Mouse (Mus musculus) intestine, embryonic 16.5 days (tissue): Measurements from ENCODE around the gene Dcaf5. TPM values are rescaled to one million over a fixed set of nuclear protein-coding genes. Genes with fewer than 3 reads are reported as not detected.

Experiments
- ATAC-seq: fragments of 200-750 bp; cut with Nextera tagmentation; 2 replicates; pipeline ENCODE4 v1.8.0; 2017; ENCODE audit warnings: moderate TSS enrichment, moderate library complexity
- H3K27ac ChIP-seq: fragments of 300-500 bp; sonication (generic); 2 replicates; pipeline ENCODE4 v1.5.1; 2014; ENCODE audit warnings: mild to moderate bottlenecking, low read length
- H3K27me3 ChIP-seq: fragments of 300-500 bp; sonication (generic); replicated peaks from 2 replicates; pipeline ENCODE4 v1.6.1; 2014; ENCODE audit warnings: low read length, control low read depth, mixed read lengths; ENCODE audit not compliant: control insufficient read depth, insufficient read depth
- H3K36me3 ChIP-seq: fragments of 300-500 bp; sonication (generic); 2 replicates; pipeline ENCODE4 v1.6.1; 2014; ENCODE audit warnings: low read length, control low read depth; ENCODE audit not compliant: control insufficient read depth, insufficient read depth
- H3K4me1 ChIP-seq: fragments of 300-500 bp; sonication (generic); 2 replicates; pipeline ENCODE4 v1.6.1; 2014; ENCODE audit warnings: low read length, control low read depth, mixed read lengths; ENCODE audit not compliant: control insufficient read depth, insufficient read depth
- H3K4me2 ChIP-seq: fragments of 300-500 bp; sonication (generic); 2 replicates; pipeline ENCODE4 v1.6.1; 2014; ENCODE audit warnings: low read depth, low read length, control low read depth
- H3K4me3 ChIP-seq: fragments of 300-500 bp; sonication (generic); 2 replicates; pipeline ENCODE4 v1.5.1; 2014; ENCODE audit warnings: mild to moderate bottlenecking, low read length
- H3K9ac ChIP-seq: fragments of 300-500 bp; sonication (generic); 2 replicates; pipeline ENCODE4 v1.6.1; 2014; ENCODE audit warnings: low read depth, low read length
- H3K9me3 ChIP-seq: fragments of 300-500 bp; sonication (generic); 2 replicates; pipeline ENCODE4 v1.6.1; 2016; ENCODE audit warnings: low read length, control low read depth; ENCODE audit not compliant: control insufficient read depth
- WGBS: fragments of 180-500 bp; shearing (Covaris S2); extraction: QIAGEN DNeasy Blood & Tissue Kit; methylation state at CpG from one replicate; pipeline ENCODE4 v1.1.7; 2014; 5-methylcytosine and 5-hydroxymethylcytosine counted together
- polyA plus RNA-seq: library from polyadenylated mRNA; unstranded; fragments of >200 nt; fragmentation: Nextera tagmentation; extraction: Ambion mirVana; gene quantifications from 2 replicates; pipeline ENCODE4 v1.2.1, GENCODE M21; 2015

Gene Dcaf5
- polyA plus RNA-seq, 1 experiment from 2014 or later = 7.9 TPM

DNA sequence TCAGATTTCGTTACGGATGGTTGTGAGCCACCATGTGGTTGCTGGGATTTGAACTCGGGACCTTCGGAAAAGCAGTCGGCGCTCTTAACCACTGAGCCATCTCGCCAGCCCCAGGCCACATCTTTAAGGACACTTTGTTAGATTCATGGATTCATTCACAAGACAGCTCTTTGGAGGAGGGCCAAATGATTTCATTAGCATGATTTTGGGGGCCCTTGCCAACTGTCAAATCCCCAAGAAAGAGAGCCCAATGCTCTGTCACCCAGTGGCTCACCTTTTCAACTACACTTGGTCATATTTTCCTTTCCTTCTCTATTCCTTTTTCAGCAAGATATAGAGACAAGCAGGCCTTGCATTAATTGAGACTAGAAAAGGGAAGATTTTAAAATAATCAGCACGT, 63.5 kb downstream of the Dcaf5 start:
- no peak overlapping the region for H3K9ac ChIP-seq
- H3K27me3 ChIP-seq = no peaks in the 10 kb centered on the region
- no peak overlapping the region for H3K4me3 ChIP-seq
- H3K27ac ChIP-seq = no peak overlapping the region
- no peak overlapping the region for H3K4me2 ChIP-seq
- WGBS = 91% methylated on average over 7 of the region's 8 CpGs
- no peak for ATAC-seq
- no peaks in the 10 kb centered on the region for H3K4me1 ChIP-seq
- no peaks in the 10 kb centered on the region for H3K36me3 ChIP-seq
- no peaks in the 10 kb centered on the region for H3K9me3 ChIP-seq

GRCm38 (mm10) chr12:80367227-80367626, 69.2 kb downstream of the Dcaf5 start:
- 87% methylated on average over 4 of the region's 4 CpGs for WGBS
- Histone ChIP-seq H3K27me3 (no peaks in the 10 kb centered on the region), H3K4me2 (no peak overlapping the region), H3K4me3 (no peak overlapping the region), H3K36me3 (peaks cover 3% of the 10 kb centered on the region; the same call in 1 of the 2 replicates), H3K9ac (no peak overlapping the region), H3K4me1 (peaks cover 18% of the 10 kb centered on the region), H3K9me3 (no peaks in the 10 kb centered on the region), H3K27ac (no peak overlapping the region)
- ATAC-seq = no peak

- H3K9ac ChIP-seq = no peak overlapping the region; the same call in 1 of the 2 replicates
- H3K36me3 ChIP-seq = peaks cover 6% of the 10 kb centered on the region; the same call in 1 of the 2 replicates
- H3K27ac ChIP-seq = peak overlapping the region; percentile 80
- H3K4me2 ChIP-seq = no peak overlapping the region; the same call in 1 of the 2 replicates
- H3K9me3 ChIP-seq = no peaks in the 10 kb centered on the region
- H3K4me1 ChIP-seq = peaks cover 18% of the 10 kb centered on the region
- ATAC-seq = peak; percentile 82
- 10% methylated on average over 3 of the region's 3 CpGs for WGBS
- no peak overlapping the region for H3K4me3 ChIP-seq
- no peaks in the 10 kb centered on the region for H3K27me3 ChIP-seq
These were observed 70.4 kb downstream of the Dcaf5 start for GRCm38 (mm10) chr12:80366004-80366480.

DNA sequence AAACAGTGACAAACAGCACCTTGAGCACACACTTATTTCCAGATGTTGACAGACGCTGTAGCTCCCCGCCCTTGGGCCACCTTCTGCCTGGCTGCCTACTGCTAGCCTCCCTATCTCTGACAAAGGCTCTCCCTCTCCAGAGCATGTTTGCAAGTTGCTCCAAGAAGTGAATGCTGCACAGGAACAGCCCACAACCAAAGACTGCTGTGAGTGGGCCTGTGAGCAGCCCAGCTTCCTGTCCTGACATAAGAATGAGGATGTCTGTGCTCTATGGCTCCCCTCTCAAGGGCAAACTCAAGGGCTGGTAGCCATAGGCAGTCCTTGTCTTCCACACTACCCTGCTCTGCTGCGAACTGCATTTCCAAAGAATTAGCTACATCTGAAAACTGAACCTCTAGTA, 71.1 kb downstream of the Dcaf5 start:
- Histone ChIP-seq H3K27me3 (no peaks in the 10 kb centered on the region), H3K9ac (no peak overlapping the region; the same call in 1 of the 2 replicates), H3K36me3 (peaks cover 6% of the 10 kb centered on the region; the same call in 1 of the 2 replicates), H3K9me3 (no peaks in the 10 kb centered on the region), H3K4me1 (peaks cover 18% of the 10 kb centered on the region), H3K4me3 (no peak overlapping the region), H3K4me2 (no peak overlapping the region), H3K27ac (peak overlapping the region; percentile 80)
- 81% methylated on average over 3 of the region's 3 CpGs for WGBS
- no peak for ATAC-seq

- H3K27ac ChIP-seq = no peak overlapping the region
- 84% methylated on average over 1 of the region's 1 CpGs for WGBS
- no peak for ATAC-seq
- H3K4me1 ChIP-seq = peaks cover 17% of the 10 kb centered on the region
- H3K9ac ChIP-seq = no peak overlapping the region
- H3K4me2 ChIP-seq = no peak overlapping the region
- no peaks in the 10 kb centered on the region for H3K27me3 ChIP-seq
- H3K4me3 ChIP-seq = no peak overlapping the region
- no peaks in the 10 kb centered on the region for H3K9me3 ChIP-seq
- H3K36me3 ChIP-seq = peaks cover 6% of the 10 kb centered on the region; the same call in 1 of the 2 replicates
These were observed 74.7 kb downstream of the Dcaf5 start for GRCm38 (mm10) chr12:80361655-80362054.

- no peak overlapping the region for H3K9ac ChIP-seq
- H3K27ac ChIP-seq = peak overlapping the region; percentile 34; the same call in 1 of the 2 replicates
- no peak overlapping the region for H3K4me2 ChIP-seq
- ATAC-seq = no peak
- no peak overlapping the region for H3K4me3 ChIP-seq
- 52% methylated on average over 5 of the region's 5 CpGs for WGBS
- H3K9me3 ChIP-seq = no peaks in the 10 kb centered on the region
- peaks cover 4% of the 10 kb centered on the region for H3K4me1 ChIP-seq
- no peaks in the 10 kb centered on the region for H3K27me3 ChIP-seq
- peaks cover 6% of the 10 kb centered on the region; the same call in 1 of the 2 replicates for H3K36me3 ChIP-seq
These were observed 76.1 kb downstream of the Dcaf5 start for GRCm38 (mm10) chr12:80360321-80360720.

DNA sequence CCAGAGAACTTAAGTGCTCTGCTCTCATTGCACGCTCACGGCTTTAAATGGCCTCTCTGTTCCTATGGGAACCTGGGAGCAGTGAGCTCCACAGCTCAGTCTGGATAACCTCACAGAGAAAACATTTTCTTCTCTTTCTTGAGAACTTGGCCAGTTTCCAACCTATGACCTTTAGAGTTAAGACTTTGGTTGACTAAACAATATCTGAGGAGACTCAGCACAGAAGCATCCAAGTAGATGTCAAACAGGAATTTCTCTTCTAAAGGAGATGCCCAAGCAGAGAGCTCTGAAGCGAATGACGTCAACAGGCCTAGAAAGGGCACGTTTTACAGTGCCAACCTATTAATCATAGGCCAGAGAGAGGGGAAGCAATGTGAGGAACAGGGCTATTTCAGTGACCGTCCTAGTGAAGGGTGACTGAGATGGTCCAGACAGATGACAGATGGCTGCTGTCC, 91.6 kb downstream of the Dcaf5 start:
- Histone ChIP-seq H3K27ac (peak overlapping the region; percentile 49), H3K4me3 (no peak overlapping the region), H3K4me1 (peaks cover 13% of the 10 kb centered on the region), H3K36me3 (peaks cover 3% of the 10 kb centered on the region), H3K9me3 (no peaks in the 10 kb centered on the region), H3K9ac (no peak overlapping the region), H3K4me2 (no peak overlapping the region), H3K27me3 (no peaks in the 10 kb centered on the region)
- peak; percentile 82 for ATAC-seq
- WGBS = 38% methylated on average over 6 of the region's 6 CpGs

- Histone ChIP-seq H3K4me3 (no peak overlapping the region), H3K4me2 (no peak overlapping the region), H3K4me1 (peaks cover 25% of the 10 kb centered on the region), H3K27ac (no peak overlapping the region), H3K36me3 (peaks cover 23% of the 10 kb centered on the region), H3K27me3 (no peaks in the 10 kb centered on the region), H3K9me3 (no peaks in the 10 kb centered on the region), H3K9ac (no peak overlapping the region)
- no peak for ATAC-seq
- 96% methylated on average over 2 of the region's 2 CpGs for WGBS
These were observed 95.5 kb downstream of the Dcaf5 start for GRCm38 (mm10) chr12:80340936-80341335.

DNA sequence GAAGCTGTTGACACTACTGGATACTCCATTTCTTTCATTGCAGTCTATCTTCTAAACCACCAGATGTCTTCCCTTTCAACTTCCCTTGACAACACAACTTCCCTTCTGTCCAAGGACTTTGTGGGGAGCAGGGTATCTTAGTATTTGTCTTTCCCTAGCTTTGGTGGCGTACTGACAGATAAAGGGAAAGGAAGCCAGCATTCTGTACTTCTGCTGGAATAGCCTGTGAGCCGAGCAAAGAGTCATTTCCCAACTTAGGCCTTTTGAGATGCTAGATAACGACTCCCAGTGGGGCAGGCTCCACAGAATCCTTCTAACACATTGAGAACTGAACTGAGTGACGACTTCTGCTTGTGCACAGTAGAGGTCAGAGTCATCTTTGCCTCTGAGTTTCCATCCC, 102.2 kb downstream of the Dcaf5 start:
- peaks cover 14% of the 10 kb centered on the region for H3K36me3 ChIP-seq
- ATAC-seq = no peak
- H3K4me1 ChIP-seq = peaks cover 33% of the 10 kb centered on the region
- no peak overlapping the region for H3K4me2 ChIP-seq
- H3K27me3 ChIP-seq = no peaks in the 10 kb centered on the region
- no peak overlapping the region for H3K9ac ChIP-seq
- WGBS = 70% methylated on average over 4 of the region's 4 CpGs
- H3K4me3 ChIP-seq = no peak overlapping the region
- no peaks in the 10 kb centered on the region for H3K9me3 ChIP-seq
- H3K27ac ChIP-seq = no peak overlapping the region

DNA sequence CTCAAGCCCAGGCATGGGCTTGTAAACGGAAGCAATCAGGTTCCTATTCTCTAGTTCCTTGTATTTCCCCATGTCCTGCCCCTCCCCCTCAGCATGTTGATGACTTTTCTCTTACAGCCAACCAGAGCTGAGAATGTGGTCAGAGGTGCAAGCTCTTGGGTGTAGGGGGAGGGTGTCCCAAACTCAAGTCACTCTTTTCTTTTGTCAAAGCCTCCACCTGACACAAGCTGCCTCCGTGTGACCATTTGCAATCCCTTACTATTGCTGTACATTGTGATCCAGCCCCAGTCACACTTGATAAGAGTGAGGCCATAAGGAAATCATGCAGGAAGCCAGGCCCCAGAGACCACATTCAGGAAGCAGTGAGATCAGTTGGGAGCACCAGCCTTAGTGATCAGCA, 104.8 kb downstream of the Dcaf5 start:
- peaks cover 24% of the 10 kb centered on the region for H3K4me1 ChIP-seq
- H3K27ac ChIP-seq = peak overlapping the region; percentile 84
- H3K9me3 ChIP-seq = no peaks in the 10 kb centered on the region
- no peak overlapping the region for H3K4me3 ChIP-seq
- no peak overlapping the region for H3K9ac ChIP-seq
- no peak overlapping the region for H3K4me2 ChIP-seq
- H3K27me3 ChIP-seq = no peaks in the 10 kb centered on the region
- 29% methylated on average over 2 of the region's 2 CpGs for WGBS
- peak; percentile 75 for ATAC-seq
- H3K36me3 ChIP-seq = no peaks in the 10 kb centered on the region
